Mouse (Mus musculus) liver, embryonic 14.5 days (tissue): ENCODE results near the gene Cd163l1. TPM values are rescaled to one million over a fixed set of nuclear protein-coding genes. Genes with fewer than 3 reads are reported as not detected.
A peak's percentile ranks its signal among the peaks of the same experiment; 100 is the strongest.

Source experiments
- ATAC-seq: fragments of 200-750 bp; cut with Nextera tagmentation; 2 replicates; pipeline ENCODE4 v1.8.0; 2017; ENCODE audit warnings: moderate number of reproducible peaks, mild to moderate bottlenecking, moderate library complexity; ENCODE audit not compliant: insufficient read depth
- DNase-seq, 3 experiments: peaks; one replicate each; pipeline ENCODE4 v3.0.0-alpha.2; 2012 to 2013; ENCODE audit warnings: low read depth in 3 of 3, low spot score in 3 of 3
- H3K27ac ChIP-seq: fragments of 300-500 bp; sonication (generic); 2 replicates; pipeline ENCODE4 v1.5.1; 2014; ENCODE audit warnings: moderate library complexity, mild to moderate bottlenecking, control low read depth, inconsistent platforms
- H3K27me3 ChIP-seq: fragments of 300-500 bp; sonication (generic); 2 replicates; pipeline ENCODE4 v1.6.1; 2014; ENCODE audit warnings: mild to moderate bottlenecking, low read length, moderate library complexity; ENCODE audit not compliant: control insufficient read depth, insufficient read depth
- H3K36me3 ChIP-seq: fragments of 300-500 bp; sonication (generic); replicated peaks from 2 replicates; pipeline ENCODE4 v1.6.1; 2014; ENCODE audit warnings: low read depth; ENCODE audit not compliant: control insufficient read depth, insufficient read depth
- H3K4me1 ChIP-seq, 2 experiments: fragments of 200-500 bp in 1 of 2; fragments of 300-500 bp in 1 of 2; sonication (generic) in 1 of 2; replicated peaks; 2 replicates each; pipeline ENCODE4 v1.6.1; 2012 to 2014; ENCODE audit warnings: antibody characterized with exemption in 1 of 2, inconsistent platforms in 1 of 2, low read length in 1 of 2; ENCODE audit not compliant: control insufficient read depth in 2 of 2, insufficient read depth in 2 of 2
- H3K4me2 ChIP-seq: fragments of 300-500 bp; sonication (generic); 2 replicates; pipeline ENCODE4 v1.6.1; 2014; ENCODE audit warnings: low read depth, mild to moderate bottlenecking, control low read depth, moderate library complexity
- H3K4me3 ChIP-seq, 2 experiments: fragments of 200-500 bp in 1 of 2; fragments of 300-500 bp in 1 of 2; sonication (generic) in 1 of 2; 2 replicates each; pipeline ENCODE4 v1.5.1; 2012 to 2014; ENCODE audit warnings: low read depth in 2 of 2, low read length in 2 of 2, mild to moderate bottlenecking in 2 of 2, control low read depth in 1 of 2, inconsistent platforms in 1 of 2, moderate library complexity in 1 of 2; ENCODE audit not compliant: insufficient read depth in 1 of 2
- H3K9ac ChIP-seq: fragments of 300-500 bp; sonication (generic); replicated peaks from 2 replicates; pipeline ENCODE4 v1.6.1; 2014; ENCODE audit warnings: mild to moderate bottlenecking, control low read depth, moderate library complexity
- H3K9me3 ChIP-seq: fragments of 300-500 bp; sonication (generic); 2 replicates; pipeline ENCODE4 v1.6.1; 2016; ENCODE audit warnings: low read length, mixed read lengths; ENCODE audit not compliant: control insufficient read depth
- CTCF ChIP-seq: IDR thresholded peaks from 2 replicates; pipeline ENCODE4 v1.5.1; 2016; ENCODE audit warnings: antibody characterized with exemption, low read depth, control low read depth
- EP300 ChIP-seq: IDR thresholded peaks from 2 replicates; pipeline ENCODE4 v1.6.1; 2016; ENCODE audit warnings: antibody characterized with exemption, low read depth
- WGBS: fragments of 180-500 bp; shearing (Covaris S2); extraction: QIAGEN DNeasy Blood & Tissue Kit; methylation state at CpG from one replicate; pipeline ENCODE4 v1.1.7; 2014; ENCODE audit not compliant: insufficient replicate concordance; 5-methylcytosine and 5-hydroxymethylcytosine counted together
- polyA plus RNA-seq, 2 experiments: library from polyadenylated mRNA; depleted of rRNA in 1 of 2; stranded (reverse) in 1 of 2; unstranded in 1 of 2; fragments of >200 nt; fragmentation: Nextera tagmentation in 1 of 2; extraction: Ambion mirVana in 1 of 2; gene quantifications; 2 replicates each; pipeline versions ENCODE4 v1.2.1 to v1.2.3; 2012 to 2014

The Cd163l1 gene
- polyA plus RNA-seq, 2 experiments: 0.07 TPM; not detected in 1

DNA sequence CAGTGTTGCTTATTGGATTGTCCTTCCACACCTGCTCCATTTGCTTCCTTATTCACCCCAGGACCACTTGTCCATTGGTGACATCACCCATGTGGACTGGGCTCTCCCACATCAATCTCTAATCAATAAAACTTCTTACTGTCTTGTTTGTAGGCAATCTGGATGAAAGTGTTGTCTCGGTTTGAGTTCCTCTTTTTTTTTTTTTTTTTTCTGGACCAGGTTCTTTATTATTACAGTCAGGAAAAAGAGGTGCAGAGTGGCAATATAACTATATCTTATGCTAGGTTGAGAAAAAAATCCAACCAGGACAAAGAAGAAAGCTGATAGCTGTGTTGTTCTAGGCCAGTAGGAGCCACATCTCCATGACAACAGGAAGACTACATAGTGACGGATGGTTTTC, 37.4 kb upstream of the Cd163l1 start:
- no peaks in the 10 kb centered on the region for H3K27me3 ChIP-seq
- 50% methylated on average over 2 of the region's 2 CpGs for whole genome bisulfite sequencing
- no peaks in the 10 kb centered on the region for H3K36me3 ChIP-seq
- no peak for DNase-seq
- H3K4me3 ChIP-seq: no peak overlapping the region
- H3K27ac ChIP-seq: no peak overlapping the region
- no peak for ATAC-seq
- H3K9me3 ChIP-seq: no peaks in the 10 kb centered on the region
- TF ChIP-seq CTCF: no peak
- TF ChIP-seq EP300: no peak
- H3K4me1 ChIP-seq: no peaks in the 10 kb centered on the region
- no peak overlapping the region for H3K9ac ChIP-seq
- H3K4me2 ChIP-seq: no peak overlapping the region

- Histone ChIP-seq H3K4me3 (no peak overlapping the region), H3K4me2 (no peak overlapping the region), H3K9ac (no peak overlapping the region), H3K36me3 (no peaks in the 10 kb centered on the region), H3K27ac (no peak overlapping the region), H3K27me3 (no peaks in the 10 kb centered on the region), H3K4me1 (0 out of 4 replicates have a peak, but pooled peaks cover 0 to 3% of the 10 kb centered on the region in 2 experiments), H3K9me3 (no peaks in the 10 kb centered on the region)
- WGBS: 61% methylated on average over 4 of the region's 4 CpGs
- ATAC-seq (no peak), DNase-seq (no peak)
- no peak for TF ChIP-seq CTCF
- no peak for TF ChIP-seq EP300
Measured at GRCm38 (mm10) chr7:140184206-140184605, 33.9 kb upstream of the Cd163l1 start.

DNA sequence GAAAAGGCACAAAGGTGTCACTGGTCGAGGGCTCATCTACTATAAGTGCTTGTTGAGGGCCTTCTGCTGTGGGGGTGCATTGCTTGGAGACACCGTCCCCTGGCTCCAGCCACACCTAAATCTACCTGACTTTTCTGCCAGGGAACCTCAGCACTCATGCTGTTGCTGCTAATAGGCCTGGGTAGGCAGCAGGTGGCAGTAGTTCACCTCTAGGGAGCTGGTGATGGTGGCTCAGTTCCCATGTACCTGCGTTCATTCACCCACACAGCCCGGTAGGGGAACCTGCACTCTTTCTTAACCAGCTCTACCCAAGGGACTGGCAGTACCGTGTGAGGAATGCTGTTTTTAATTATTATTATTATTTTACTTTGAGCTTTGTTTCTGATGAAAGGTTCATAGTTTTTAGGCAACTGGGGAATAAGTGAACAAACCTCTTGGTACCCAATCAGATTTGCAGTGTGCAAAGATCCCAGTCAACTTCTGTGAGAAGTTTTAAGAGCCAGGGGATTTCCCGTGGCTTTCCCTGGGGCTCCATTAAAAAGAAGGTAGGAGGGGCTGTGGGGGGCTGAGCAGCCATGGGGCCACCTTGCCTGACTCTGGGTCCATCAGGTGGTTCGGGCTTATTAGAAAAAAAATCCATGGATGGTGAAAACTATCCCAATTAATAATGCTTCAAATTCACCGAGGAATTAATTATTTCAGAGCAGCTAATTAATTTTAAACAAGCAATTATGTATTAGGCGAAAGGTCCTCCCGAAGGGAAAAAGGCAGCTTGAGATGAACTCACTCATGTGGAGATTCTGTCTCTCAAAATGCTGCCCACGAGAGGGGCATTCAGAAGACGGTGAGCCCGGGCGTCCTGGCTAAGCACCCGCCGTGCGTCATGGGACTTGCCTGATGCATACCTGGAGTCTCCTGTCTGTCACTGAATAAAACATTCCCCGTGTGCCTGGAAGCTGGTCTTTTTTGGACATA, 31.1 kb upstream of the Cd163l1 start:
- DNase-seq (no peak), ATAC-seq (no peak)
- Histone ChIP-seq H3K36me3 (no peaks in the 10 kb centered on the region), H3K9me3 (no peaks in the 10 kb centered on the region), H3K27ac (no peak overlapping the region), H3K4me3 (no peak overlapping the region), H3K4me1 (peaks cover 0 to 6% of the 10 kb centered on the region in 2 experiments; a peak in 2 of 4 replicates), H3K27me3 (no peaks in the 10 kb centered on the region), H3K4me2 (no peak overlapping the region), H3K9ac (no peak overlapping the region)
- TF ChIP-seq CTCF: peak; percentile 63
- TF ChIP-seq EP300: no peak
- 55% methylated on average over 18 of the region's 18 CpGs for WGBS

- Histone ChIP-seq H3K27me3 (no peaks in the 10 kb centered on the region), H3K4me1 (peaks cover 0 to 6% of the 10 kb centered on the region in 2 experiments; a peak in 2 of 4 replicates), H3K4me3 (no peak overlapping the region), H3K9me3 (no peaks in the 10 kb centered on the region), H3K36me3 (no peaks in the 10 kb centered on the region), H3K27ac (no peak overlapping the region), H3K9ac (no peak overlapping the region), H3K4me2 (no peak overlapping the region)
- WGBS: 53% methylated on average over 7 of the region's 7 CpGs
- ATAC-seq (no peak), DNase-seq (no peak)
- no peak for TF ChIP-seq CTCF
- no peak for TF ChIP-seq EP300
Measured at GRCm38 (mm10) chr7:140187721-140188390, 30.2 kb upstream of the Cd163l1 start.
